Mouse (Mus musculus) ES-Bruce4 (cell line): ENCODE measurements around the gene Cadm3.

Source experiments
- CTCF ChIP-seq: IDR thresholded peaks from one replicate; pipeline ENCODE4 v1.8.1; 2011; ENCODE audit warnings: low read depth, low read length
- EP300 ChIP-seq: IDR thresholded peaks from 2 replicates; pipeline ENCODE4 v1.6.1; 2011; ENCODE audit warnings: low read depth, low read length; ENCODE audit not compliant: insufficient read depth
- POLR2A ChIP-seq: IDR thresholded peaks from one replicate; pipeline ENCODE4 v1.8.1; 2011; ENCODE audit warnings: low read length; ENCODE audit not compliant: insufficient read depth

GRCm38 (mm10) chr1:173317925-173318477 lies 49.5 kb downstream of the Cadm3 start:
- TF ChIP-seq CTCF (no peak), EP300 (no peak), POLR2A (no peak)
